Mouse (Mus musculus): ENCODE measurements around the gene Tusc1.
A peak's percentile ranks its signal among the peaks of the same experiment; 100 is the strongest.

Tusc1 gene

DNA sequence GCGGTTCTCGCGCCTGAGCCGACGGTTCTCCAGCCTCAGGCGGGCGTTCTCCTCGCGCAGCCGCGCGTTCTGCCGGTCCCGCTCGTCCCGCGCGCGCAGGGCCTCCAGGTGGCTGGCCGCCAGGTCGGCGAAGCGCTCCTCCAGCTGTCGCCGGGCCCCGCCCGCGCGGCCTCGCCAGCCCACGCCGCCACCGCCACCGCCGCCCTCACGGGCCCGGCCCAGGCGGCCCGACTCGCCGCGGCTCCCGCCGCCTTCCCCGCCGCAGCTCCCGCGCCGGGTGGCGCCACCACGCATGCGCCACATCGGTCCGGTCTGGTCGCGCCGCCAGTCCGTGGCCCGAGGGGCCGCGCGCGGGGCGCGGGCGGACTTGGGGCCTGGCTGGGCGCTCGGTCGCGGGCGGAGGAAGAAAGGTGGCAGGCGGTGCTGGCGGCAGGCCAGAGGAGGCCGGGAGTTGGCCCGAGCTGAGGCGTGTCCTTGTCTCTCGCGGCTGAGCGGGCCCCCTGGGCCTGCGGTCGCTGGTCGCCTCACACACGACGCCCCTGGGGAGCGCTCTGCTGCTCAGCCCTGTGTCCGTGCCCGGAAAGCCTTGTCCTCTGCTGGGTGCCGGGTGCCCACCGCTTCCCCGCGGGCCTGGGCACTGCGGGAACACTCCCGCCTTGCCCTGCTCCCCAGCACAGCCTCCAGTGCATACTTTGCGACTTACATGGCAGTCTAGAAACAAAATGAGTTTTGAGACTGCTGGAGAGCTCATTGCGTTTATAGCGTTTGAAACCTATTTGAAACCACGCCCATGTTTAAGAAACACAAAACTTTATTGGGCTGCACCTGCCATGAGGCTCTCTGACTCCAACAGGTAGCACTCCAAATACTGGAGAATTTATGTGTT lies at the start of gene Tusc1:
Gene Tusc1 (minus strand): TSS at position 394 of the 886 bp plus-strand sequence.
- DNase-seq (ENCODE audit: low spot score in 2 of 2) = peak; percentile 66 to 83

DNA sequence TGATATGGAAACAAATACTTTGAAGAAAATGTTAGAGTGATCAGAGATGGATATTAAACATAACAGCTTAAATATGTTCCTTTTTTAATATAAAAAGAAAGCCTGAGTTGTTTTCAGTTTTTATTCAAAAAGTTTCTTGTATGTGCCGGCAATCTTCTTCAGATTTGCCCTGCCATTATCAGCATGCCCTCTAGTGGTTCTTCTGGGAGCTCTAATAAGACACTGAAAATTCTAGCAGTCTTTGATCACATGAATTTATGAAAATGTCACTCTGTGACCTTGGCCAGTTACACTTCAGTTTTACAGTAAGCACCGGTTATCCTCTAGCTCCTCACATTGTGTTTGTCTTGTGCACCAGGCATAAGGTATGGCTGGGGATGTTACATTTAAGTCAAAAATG lies 17.6 kb upstream of the Tusc1 start:
- DNase-seq (ENCODE audit: low spot score in 2 of 2) = no peak

DNA sequence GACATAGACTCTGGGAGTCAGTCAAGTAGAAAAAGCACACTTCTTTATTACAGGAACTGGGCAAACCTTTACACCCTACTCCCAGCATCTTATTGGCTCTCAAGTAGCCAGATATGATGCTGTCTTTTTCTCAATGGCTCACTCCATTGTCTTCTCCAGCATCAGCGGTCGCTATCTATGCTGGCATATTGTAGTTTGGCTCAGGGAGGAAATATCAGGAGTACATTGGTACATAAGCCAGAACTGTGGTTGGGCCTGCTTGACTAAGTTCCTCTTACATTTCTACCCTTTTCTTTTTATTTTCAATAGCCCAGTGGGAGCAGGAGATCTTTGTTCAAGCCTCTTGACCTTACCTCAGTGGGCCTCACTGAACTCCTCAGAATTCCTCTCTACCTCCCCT lies 9.0 kb upstream of the Tusc1 start:
- no peak for DNase-seq (ENCODE audit: low spot score in 2 of 2)

DNA sequence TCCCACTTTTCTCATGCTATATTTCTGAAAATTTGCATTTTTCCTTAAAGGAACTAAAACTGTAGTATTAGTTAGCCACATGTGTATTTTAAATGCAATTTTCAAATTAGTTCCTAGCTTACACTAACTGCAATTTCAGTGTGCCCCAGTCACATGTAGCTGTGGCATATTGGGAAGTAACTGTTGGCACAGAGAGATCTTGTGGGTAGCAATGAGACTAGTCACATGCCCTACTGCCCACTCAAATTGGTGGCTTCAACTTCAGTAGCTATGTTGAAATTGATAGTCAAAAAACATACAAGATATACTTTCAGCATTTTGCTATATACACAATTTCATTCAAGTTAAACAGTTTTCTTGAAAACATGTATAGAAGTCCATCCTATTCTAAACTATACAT lies 6.3 kb upstream of the Tusc1 start:
- DNase-seq (ENCODE audit: low spot score in 2 of 2) = no peak

DNA sequence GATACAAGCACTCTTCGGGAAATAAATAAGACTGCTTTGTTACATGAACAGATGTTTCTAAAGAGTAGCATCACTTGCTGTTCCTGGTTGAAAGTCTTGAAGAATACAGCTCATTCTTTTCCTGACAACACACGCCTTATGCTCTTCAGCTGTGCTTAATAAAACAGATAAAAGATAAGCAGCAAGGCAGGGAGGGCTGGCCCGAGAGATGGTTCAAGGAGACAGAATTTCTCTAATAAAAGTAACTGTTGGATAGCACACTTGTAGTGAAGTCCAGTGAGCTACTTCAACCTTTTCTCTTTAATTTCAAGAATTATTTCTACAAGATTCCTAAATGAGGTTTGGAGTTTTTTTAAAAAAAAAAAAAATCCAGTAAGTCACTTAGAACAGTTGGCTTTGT lies 2.7 kb upstream of the Tusc1 start:
- no peak for DNase-seq (ENCODE audit: low spot score in 2 of 2)

DNA sequence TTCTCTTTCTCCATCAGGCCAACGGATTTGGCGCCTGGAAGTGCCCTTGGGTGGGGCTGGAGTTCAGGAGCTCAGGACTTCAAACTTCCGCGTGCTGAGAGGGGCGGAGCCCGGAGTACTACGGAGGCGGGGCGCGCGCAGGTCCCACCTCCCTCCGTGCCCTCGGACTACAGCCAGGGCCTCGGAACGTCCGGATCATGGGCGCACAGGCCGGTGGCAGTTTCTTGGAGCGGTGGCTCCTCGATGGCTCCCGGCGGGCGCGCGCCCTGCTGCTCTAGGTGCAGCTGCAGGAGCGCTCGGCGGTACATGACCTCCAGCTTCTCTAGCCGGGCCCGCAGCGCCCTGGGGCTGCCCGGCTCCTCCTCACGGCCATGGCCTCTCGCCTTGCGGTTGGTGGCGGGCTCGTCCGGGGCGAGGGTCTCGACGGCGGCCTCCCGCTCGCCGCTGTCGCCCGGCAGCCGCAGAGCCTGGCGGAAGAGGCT lies 634 bp downstream of the Tusc1 start:
- DNase-seq (ENCODE audit: low spot score in 2 of 2) = peak; percentile 56 to 81

DNA sequence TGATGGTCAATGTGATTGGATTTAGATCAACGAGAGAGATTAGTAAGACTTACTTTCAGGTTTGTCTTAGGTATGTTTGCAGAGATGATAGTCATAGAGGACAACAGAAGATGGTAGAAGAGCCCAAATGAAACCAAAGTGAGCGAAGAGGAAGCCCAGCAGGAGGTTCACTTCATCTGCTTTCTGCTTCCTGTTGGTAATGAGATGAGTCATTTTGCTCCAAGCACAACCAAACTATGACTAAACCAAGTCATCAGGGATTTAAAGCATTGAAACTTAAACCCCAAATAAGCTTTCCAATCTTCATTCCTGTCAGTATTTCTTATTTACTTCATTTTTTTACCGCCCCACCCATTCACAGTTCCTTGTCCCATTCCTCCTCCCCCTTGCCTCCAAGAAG lies 27.8 kb downstream of the Tusc1 start:
- no peak for DNase-seq (ENCODE audit: low spot score in 2 of 2)

DNA sequence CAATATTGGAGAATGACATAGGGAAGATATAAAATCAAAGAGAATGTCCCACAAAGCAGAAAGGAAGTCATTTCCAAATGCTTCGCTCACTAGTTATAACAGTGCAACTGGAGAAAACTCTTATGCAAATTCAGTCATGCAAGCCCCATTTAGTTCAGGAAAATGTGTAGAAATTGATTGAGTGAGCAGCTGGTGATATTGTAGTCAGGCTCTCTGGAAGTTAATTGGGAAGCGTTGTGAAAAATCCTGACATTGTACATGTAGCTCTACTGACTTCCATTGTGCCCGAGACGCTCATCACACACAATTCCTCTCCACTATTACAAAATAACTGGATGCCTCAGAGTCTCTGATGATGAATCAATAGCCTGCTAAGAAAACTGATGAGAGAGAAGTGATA lies 49.2 kb downstream of the Tusc1 start:
- DNase-seq (ENCODE audit: low spot score in 2 of 2) = no peak

Data from cerebellum, postnatal 4 days (tissue).